Mouse (Mus musculus) layer of hippocampus, adult 2 months (tissue): ENCODE results near the gene Glmp. TPM values are rescaled to one million over a fixed set of nuclear protein-coding genes. Genes with fewer than 3 reads are reported as not detected.
"Not testable (repeated sequence)": the region's sequence is repeated elsewhere in the genome, so short reads cannot be mapped to it uniquely, and the experiment has no call there.

Source experiments
- DNase-seq, 2 experiments: peaks; one replicate each; pipeline ENCODE4 v3.0.0; 2022; ENCODE audit warnings: low spot score in 2 of 2
- H3K27ac ChIP-seq: fragments of 200-600 bp; 2 replicates; pipeline ENCODE4 v1.8.1; 2022
- H3K4me3 ChIP-seq: fragments of 200-600 bp; 2 replicates; pipeline ENCODE4 v1.8.1; 2022; ENCODE audit warnings: mild to moderate bottlenecking
- CTCF ChIP-seq: fragments of 200-600 bp; conservative IDR thresholded peaks from 2 replicates; pipeline ENCODE4 v1.8.1; 2022; ENCODE audit warnings: antibody characterized with exemption, mild to moderate bottlenecking, moderate library complexity
- long read RNA-seq, 2 experiments: library from polyadenylated mRNA; stranded (forward); transcript quantifications; one replicate each; pipeline ENCODE4 v2.0.0; 2021; ENCODE audit warnings: borderline mapping rate in 2 of 2
- total RNA-seq, 2 experiments: library from RNA; stranded (reverse); gene quantifications; 2 replicates each; pipeline ENCODE4 v1.2.3; 2021

The Glmp gene
- total RNA-seq: 10 to 100 TPM; 68.9 to 77.9 TPM
- long read RNA-seq, experiment 1, full-length matches to known transcripts: 32 of 33 reads
- long read RNA-seq, experiment 1, partial matches to known transcripts: 0 of 33 reads
- long read RNA-seq, experiment 1, other reads (novel, unspliced or antisense): 1 of 33 reads
- long read RNA-seq, experiment 2, full-length matches to known transcripts: 62 of 66 reads
- long read RNA-seq, experiment 2, partial matches to known transcripts: 0 of 66 reads
- long read RNA-seq, experiment 2, other reads (novel, unspliced or antisense): 4 of 66 reads

- peak; percentile 55 to 56 for DNase-seq
- Histone ChIP-seq H3K27ac (peak within 1 kb of the TSS; percentile 84), H3K4me3 (peak within 1 kb of the TSS; percentile 89)
- TF ChIP-seq CTCF: no peak
Observed at GRCm38 (mm10) chr3:88324951-88325405, at the start of gene Glmp. Gene Glmp (plus strand): TSS chr3:88325023.

DNA sequence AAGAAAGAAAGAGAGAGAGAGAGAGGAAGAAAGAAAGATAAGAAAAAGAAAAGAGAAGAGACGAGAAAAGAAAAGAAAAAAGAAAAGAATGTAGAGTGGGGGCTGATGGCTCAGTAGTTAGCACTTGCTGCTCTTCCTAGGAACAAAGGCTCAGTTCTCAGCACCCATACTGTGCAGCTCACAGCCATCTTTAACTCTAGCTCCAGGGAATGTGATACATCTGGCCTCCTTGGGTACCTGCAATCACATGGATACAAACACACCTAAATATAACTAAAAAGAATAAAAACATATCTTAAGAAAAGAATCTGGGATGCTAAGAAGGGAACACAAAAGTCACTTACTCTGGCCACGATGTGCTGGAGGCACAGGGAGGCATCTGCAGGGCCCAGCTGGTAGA is 48.7 kb upstream of the Glmp start:
- no peak for DNase-seq
- Histone ChIP-seq H3K4me3 (no peak overlapping the region), H3K27ac (no peak overlapping the region)
- no peak for TF ChIP-seq CTCF

GRCm38 (mm10) chr3:88276529-88277143 is 48.2 kb upstream of the Glmp start:
- Histone ChIP-seq H3K4me3 (no peak overlapping the region), H3K27ac (no peak overlapping the region)
- peak; percentile 81 for TF ChIP-seq CTCF
- peak in 1 of 2 experiments; percentile 42 for DNase-seq

DNA sequence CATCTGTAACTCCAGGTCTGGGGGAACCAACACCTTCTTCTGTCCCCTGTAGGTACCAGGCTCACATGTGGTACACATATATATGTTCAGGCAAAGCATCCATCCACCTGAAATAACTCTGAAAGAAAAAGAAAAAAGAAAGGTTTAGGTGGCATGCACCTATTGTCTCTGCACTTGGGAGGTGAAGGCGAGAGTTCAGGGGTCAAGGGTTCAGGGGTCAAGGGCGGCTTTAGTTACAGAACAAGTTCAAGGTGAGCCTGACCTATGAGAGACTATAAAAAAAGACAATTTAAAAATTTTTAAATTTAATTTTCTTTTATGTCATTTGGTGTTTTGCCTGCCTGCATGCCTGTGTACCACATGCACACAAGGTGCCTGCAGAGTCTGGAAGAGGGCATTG is 44.8 kb upstream of the Glmp start:
- H3K4me3 ChIP-seq: no peak overlapping the region
- DNase-seq: no peak
- no peak for TF ChIP-seq CTCF
- H3K27ac ChIP-seq: no peak overlapping the region

DNA sequence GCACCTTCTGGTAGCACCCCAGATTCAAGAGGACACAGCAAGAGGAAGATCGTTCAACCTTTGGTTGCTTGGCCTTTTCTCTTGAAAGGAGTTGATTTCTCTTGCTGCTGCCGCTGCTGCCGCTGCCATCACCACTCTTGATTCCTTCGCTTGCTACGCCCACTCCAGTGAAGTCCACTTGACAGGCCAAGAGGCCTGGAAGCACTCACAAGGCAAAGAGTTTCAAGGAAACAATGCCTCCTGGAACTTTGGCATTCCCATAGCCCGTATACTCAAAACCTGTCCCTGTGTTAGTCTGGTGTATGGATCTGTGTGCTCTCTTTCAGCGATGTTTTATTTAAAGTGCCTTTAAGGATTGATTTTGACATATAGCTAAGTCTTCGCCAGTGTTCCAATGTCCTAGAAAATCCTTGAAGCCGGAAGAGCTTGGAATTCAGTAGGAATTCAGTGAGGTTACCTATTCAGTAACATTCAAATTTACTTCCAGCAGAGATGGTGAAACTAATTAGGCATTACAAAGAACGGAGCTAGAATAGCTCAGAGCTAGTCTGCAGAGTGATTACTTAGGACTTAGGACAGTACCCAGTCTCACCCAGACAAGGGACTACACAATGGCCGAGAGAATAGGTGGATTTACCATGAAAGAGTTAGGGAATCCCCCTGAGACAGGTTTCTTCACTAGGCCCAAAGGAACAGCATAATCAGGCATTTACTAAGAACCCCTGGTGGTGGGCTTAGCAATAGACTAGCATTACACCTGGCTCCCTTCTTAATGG is 43.5 kb upstream of the Glmp start:
- DNase-seq, H3K4me3 ChIP-seq, H3K27ac ChIP-seq: not testable (repeated sequence)

GRCm38 (mm10) chr3:88284815-88285564 is 39.8 kb upstream of the Glmp start:
- H3K4me3 ChIP-seq, H3K27ac ChIP-seq, DNase-seq: not testable (repeated sequence)

GRCm38 (mm10) chr3:88285565-88285895 is 39.3 kb upstream of the Glmp start:
- H3K4me3 ChIP-seq, DNase-seq, H3K27ac ChIP-seq: not testable (repeated sequence)

DNA sequence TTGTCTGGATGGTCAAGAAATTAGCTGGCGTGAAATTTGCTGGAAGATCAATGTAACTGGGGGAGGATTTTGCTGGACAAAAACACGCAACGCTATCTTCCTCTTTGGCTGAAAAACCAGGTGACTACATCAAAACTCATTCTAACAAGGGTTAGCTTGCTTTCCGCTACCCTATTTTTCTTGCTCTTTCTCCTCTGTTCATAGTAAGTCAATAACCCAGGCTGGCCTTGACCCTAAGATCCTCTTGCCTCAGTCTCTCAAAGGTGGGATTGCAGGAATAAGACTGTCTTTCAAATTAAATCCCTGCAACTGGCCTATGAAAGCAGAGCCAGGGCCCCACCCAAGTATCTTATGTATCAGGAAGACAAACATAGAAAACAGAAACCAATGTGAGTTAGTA is 37.7 kb upstream of the Glmp start, which contains the start of gene Gm38392:
Gene Gm38392, minus strand, starts transcription at position 101 of the 400 bp plus-strand sequence.
- no peak within 1 kb of the TSS for H3K27ac ChIP-seq
- TF ChIP-seq CTCF: no peak
- DNase-seq: no peak
- no peak within 1 kb of the TSS for H3K4me3 ChIP-seq

GRCm38 (mm10) chr3:88288133-88288713 is 36.6 kb upstream of the Glmp start:
- H3K27ac ChIP-seq, DNase-seq, H3K4me3 ChIP-seq: not testable (repeated sequence)

DNA sequence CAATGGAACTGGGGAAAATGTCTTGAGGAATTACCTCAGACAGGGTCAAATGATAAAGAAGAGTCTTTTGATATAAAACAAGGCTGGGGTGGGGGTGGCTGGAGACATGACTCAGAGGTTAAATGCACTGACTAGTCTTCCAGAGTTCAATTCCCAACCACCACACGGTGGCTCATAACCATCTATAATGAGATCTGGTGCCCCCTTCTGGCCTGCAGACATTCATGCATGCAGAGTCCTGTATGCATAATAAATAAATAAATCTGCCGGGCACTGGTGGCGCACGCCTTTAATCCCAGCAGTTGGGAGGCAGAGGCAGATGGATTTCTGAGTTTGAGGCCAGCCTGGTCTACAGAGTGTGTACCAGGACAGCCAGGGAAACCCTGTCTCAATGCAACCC is 32.9 kb upstream of the Glmp start:
- DNase-seq: peak in 1 of 2 experiments; percentile 13
- Histone ChIP-seq H3K4me3 (no peak overlapping the region), H3K27ac (no peak overlapping the region)
- TF ChIP-seq CTCF: peak; percentile 75

- not testable (repeated sequence) for DNase-seq, H3K27ac ChIP-seq, H3K4me3 ChIP-seq
Observed at GRCm38 (mm10) chr3:88295272-88295671, 29.6 kb upstream of the Glmp start.

GRCm38 (mm10) chr3:88296110-88296560 is 28.7 kb upstream of the Glmp start:
- TF ChIP-seq CTCF: no peak
- Histone ChIP-seq H3K4me3 (peak overlapping the region; percentile 96), H3K27ac (peak overlapping the region; percentile 88)
- DNase-seq: no peak
